Mouse (Mus musculus) bone marrow, adult 2 months (tissue): ENCODE results near the gene Aatk. TPM values are rescaled to one million over a fixed set of nuclear protein-coding genes. Genes with fewer than 3 reads are reported as not detected.

Experiments used
- H3K27ac ChIP-seq: fragments of 200-500 bp; 2 replicates; pipeline ENCODE4 v1.5.1; 2012; ENCODE audit warnings: low read depth, mild to moderate bottlenecking, control low read depth, inconsistent platforms, low read length; ENCODE audit not compliant: control insufficient read depth, poor library complexity, insufficient read depth
- H3K4me1 ChIP-seq: fragments of 200-500 bp; 2 replicates; pipeline ENCODE4 v1.6.1; 2011; ENCODE audit warnings: low read length; ENCODE audit not compliant: control insufficient read depth, insufficient read depth
- H3K4me3 ChIP-seq: fragments of 200-500 bp; replicated peaks from 2 replicates; pipeline ENCODE3; 2011; ENCODE audit warnings: mild to moderate bottlenecking, low read depth, low read length, control low read depth; ENCODE audit not compliant: control insufficient read depth
- CTCF ChIP-seq: fragments of 200-500 bp; IDR thresholded peaks from 2 replicates; pipeline ENCODE4 v1.5.1; 2011; ENCODE audit warnings: low read length, control low read depth; ENCODE audit not compliant: control insufficient read depth, insufficient read depth
- POLR2A ChIP-seq: fragments of 200-500 bp; IDR thresholded peaks from 2 replicates; pipeline ENCODE4 v1.6.1; 2011; ENCODE audit warnings: low read depth, mild to moderate bottlenecking, control low read depth, low read length, borderline replicate concordance; ENCODE audit not compliant: control insufficient read depth
- WGBS: fragments of 180-500 bp; shearing (Covaris S2); methylation state at CpG from one replicate; pipeline ENCODE4 v1.1.7; 2018; 5-methylcytosine and 5-hydroxymethylcytosine counted together
- polyA plus RNA-seq: library from polyadenylated mRNA; stranded (reverse); fragments of >200 nt; gene quantifications from 2 replicates; pipeline ENCODE4 v1.2.4, GENCODE M21; 2011; ENCODE audit warnings: low replicate concordance; ENCODE audit not compliant: missing spikeins, insufficient read depth, insufficient read length

The Aatk gene
- polyA plus RNA-seq, 1 experiment = 15.7 TPM

DNA sequence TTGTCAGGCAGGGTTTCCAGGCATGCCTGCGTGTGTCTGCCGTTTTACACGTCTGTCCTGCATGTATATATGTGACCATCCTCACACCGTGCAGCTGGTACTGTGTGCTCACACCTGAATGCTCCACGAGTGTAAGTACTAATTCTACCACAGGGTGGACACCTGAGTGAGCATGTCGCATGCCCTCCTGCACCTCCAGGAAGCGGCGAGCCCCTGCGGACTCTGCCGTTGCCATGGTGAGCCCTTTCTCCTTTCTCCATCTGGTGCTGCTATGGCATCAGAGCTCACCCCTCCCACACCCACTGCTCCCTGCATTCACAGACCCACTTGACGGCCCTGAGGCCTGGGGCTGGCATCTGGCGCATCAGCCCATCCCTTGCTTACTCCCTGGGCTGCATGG is 24.1 kb downstream of the Aatk start:
- TF ChIP-seq POLR2A (no peak), CTCF (no peak)
- Histone ChIP-seq H3K4me3 (no peak overlapping the region), H3K27ac (no peak overlapping the region), H3K4me1 (no peaks in the 10 kb centered on the region)
- 71% methylated on average over 12 of the region's 12 CpGs for WGBS

GRCm38 (mm10) chr11:120022216-120022615 is 24.8 kb downstream of the Aatk start:
- Histone ChIP-seq H3K4me1 (no peaks in the 10 kb centered on the region), H3K4me3 (no peak overlapping the region), H3K27ac (no peak overlapping the region)
- WGBS = 80% methylated on average over 8 of the region's 8 CpGs
- no peak for TF ChIP-seq CTCF

DNA sequence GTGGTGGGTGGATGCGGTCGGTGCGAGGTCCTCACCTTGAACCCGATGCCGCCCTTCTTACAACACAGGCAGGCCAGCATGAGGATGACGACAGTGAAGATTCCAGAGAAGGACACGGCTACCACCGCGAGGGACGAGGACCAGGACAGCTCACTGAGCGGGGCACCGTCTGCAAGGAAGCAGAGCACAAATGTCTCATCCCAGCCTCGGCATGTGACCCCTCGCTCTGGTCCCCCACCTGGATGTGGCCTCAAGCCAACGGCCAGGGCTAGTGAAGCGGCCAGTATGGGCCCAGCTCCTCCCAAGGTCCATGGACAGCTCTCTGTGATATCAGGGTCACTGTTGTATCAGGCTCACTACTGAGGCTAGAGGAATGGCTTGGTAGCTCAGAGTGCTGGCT is 25.6 kb downstream of the Aatk start:
- Histone ChIP-seq H3K4me3 (no peak overlapping the region), H3K4me1 (no peaks in the 10 kb centered on the region), H3K27ac (no peak overlapping the region)
- 88% methylated on average over 16 of the region's 16 CpGs for WGBS
- TF ChIP-seq CTCF = no peak
- TF ChIP-seq POLR2A = no peak

DNA sequence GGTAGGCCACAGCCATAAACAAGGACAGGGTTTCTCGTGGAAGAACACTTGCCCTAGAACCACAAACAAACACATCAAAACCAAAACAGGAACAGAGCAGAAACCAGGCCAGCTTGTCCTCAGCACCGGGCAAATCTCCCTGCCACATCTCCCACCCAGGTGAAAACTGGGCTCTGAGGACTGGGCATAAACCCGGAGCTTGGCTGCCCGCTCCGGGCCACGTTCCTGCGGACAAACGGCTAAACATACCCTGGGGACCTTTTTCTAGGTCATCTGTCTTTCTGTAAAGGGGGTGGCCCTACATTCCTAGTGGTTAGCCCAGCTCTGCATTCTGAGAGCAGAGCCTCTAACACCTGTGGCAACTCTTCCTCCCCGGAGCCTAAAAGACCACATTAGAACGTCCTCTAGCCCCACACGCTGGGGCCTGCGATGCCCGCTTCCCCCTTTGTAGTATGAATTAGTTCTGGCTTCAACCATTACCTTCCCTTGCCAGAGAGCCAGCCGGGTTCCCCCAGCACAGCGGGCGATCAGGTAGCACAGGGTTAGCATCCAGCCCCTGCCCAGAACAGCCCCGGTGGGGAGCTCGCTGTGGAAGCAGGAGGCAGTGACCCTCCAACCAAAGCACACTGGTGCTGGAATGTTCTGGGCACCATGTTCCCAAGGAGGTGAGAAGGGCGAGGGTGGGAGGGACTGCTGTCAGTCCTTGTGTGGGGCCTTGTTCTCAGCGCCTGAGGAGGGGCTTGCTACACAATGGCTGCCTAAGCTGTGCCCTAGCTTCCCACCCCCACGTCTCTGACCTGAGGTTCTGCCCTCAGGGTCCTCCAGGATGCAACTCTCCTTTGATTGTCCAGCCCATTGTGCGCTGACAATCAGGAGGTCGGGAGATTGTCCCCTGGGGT is 27.2 kb downstream of the Aatk start:
- WGBS = 59% methylated on average over 23 of the region's 23 CpGs

GRCm38 (mm10) chr11:120017011-120017410 is 30.0 kb downstream of the Aatk start:
- WGBS = 88% methylated on average over 8 of the region's 8 CpGs
- Histone ChIP-seq H3K4me1 (no peaks in the 10 kb centered on the region), H3K4me3 (no peak overlapping the region), H3K27ac (no peak overlapping the region)
- TF ChIP-seq CTCF (no peak), POLR2A (no peak)

More for the DNA sequence above, 27.2 kb downstream of the Aatk start:
- Histone ChIP-seq H3K27ac (no peak overlapping the region), H3K4me3 (no peak overlapping the region), H3K4me1 (no peaks in the 10 kb centered on the region)
- TF ChIP-seq POLR2A (no peak), CTCF (no peak)

DNA sequence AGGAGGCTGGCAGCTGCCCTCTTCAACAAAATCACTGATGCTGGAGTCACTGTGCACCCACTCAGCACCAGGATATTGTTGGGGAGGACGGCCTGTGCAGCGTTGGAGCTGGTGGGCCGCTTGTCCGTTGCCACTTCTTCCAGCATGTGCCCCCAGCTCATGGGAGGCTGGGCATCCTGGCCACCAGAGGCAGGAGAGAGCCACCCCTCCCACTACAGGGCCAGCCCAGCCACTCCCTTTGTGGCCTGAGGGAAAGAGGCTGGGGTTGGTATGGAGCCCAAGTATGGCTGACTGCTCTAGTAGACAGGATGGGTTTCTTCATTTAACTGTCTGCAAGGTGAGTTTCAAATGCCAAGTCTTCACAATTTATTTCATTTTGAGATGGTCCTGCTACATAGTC is 32.2 kb downstream of the Aatk start:
- Histone ChIP-seq H3K4me1 (no peaks in the 10 kb centered on the region), H3K4me3 (no peak overlapping the region), H3K27ac (no peak overlapping the region)
- WGBS = 88% methylated on average over 4 of the region's 4 CpGs
- no peak for TF ChIP-seq POLR2A
- TF ChIP-seq CTCF = no peak

- peak; percentile 87 for TF ChIP-seq CTCF
- 0 out of 2 replicates have a peak, but pooled peaks have one; percentile 7 for TF ChIP-seq POLR2A
- Histone ChIP-seq H3K4me1 (no peaks in the 10 kb centered on the region), H3K27ac (peak overlapping the region; percentile 19; the same call in 1 of the 2 replicates), H3K4me3 (peak overlapping the region; percentile 51)
- WGBS = 16% methylated on average over 21 of the region's 21 CpGs
These were observed 33.7 kb downstream of the Aatk start for GRCm38 (mm10) chr11:120013174-120013711.

GRCm38 (mm10) chr11:120012702-120013101 is 34.3 kb downstream of the Aatk start:
- TF ChIP-seq POLR2A (no peak), CTCF (no peak)
- Histone ChIP-seq H3K4me1 (no peaks in the 10 kb centered on the region), H3K4me3 (no peak overlapping the region), H3K27ac (no peak overlapping the region)
- WGBS = 80% methylated on average over 13 of the region's 13 CpGs
